Mouse (Mus musculus) kidney, postnatal 36 days (tissue): ENCODE data around the gene Hsd11b1.
A peak's percentile ranks its signal among the peaks of the same experiment; 100 is the strongest.

Experiments used
- DNase-seq, 2 experiments: peaks; one replicate each; pipeline ENCODE4 v3.0.0; 2021 to 2022; ENCODE audit warnings: mixed read lengths in 2 of 2

Hsd11b1 gene

DNA sequence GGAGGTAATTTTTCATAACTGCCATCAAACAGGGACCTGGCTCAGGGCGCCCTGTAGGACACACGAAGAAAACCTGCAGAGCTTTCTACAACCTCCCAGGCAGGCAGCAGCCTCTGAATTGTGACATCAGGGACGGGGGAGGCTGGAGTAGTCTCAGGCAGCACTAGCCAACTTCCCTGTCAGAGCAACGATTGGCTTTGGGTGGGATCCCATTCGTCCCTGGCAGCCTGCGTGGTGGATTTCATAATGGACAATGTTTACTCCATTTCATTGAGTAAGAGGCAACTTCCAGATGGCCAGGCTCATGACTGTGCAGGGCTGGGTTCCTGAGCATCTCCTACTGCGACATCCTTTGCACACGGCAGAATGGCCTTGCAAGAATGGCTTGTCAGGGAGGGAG, 21.6 kb downstream of the Hsd11b1 start:
- DNase-seq = peak; percentile 28 to 50

GRCm38 (mm10) chr1:193241436-193241835, 22.4 kb downstream of the Hsd11b1 start:
- DNase-seq = no peak

GRCm38 (mm10) chr1:193238426-193238825, 25.4 kb downstream of the Hsd11b1 start:
- DNase-seq = peak in 1 of 2 experiments; percentile 32

GRCm38 (mm10) chr1:193234930-193235329, 28.9 kb downstream of the Hsd11b1 start:
- DNase-seq = peak; percentile 28 to 65

DNA sequence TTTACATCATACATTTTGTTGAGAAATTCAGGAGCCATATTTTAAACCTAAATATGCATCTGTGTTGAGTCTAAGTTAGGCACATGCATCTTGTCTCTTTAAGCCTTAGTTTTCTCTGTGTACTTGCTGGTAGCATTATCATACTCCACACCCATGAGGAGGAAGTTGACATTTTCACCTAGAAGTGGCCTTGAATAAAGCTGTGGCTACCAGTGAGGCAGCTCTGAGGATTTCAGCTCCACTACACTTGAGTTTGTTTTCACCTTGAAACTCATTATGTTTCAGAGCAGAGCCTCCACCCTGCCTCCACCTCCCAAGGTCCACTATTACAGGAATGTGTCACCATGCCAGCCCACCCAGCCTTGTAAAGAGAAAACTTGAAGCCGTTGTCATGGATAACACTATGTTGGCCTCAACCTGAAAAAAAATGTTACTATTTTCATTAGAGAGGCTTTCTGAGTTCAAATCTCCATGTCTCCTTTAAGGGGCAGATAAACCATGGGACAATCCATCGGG, 29.7 kb downstream of the Hsd11b1 start:
- peak; percentile 37 to 43 for DNase-seq

DNA sequence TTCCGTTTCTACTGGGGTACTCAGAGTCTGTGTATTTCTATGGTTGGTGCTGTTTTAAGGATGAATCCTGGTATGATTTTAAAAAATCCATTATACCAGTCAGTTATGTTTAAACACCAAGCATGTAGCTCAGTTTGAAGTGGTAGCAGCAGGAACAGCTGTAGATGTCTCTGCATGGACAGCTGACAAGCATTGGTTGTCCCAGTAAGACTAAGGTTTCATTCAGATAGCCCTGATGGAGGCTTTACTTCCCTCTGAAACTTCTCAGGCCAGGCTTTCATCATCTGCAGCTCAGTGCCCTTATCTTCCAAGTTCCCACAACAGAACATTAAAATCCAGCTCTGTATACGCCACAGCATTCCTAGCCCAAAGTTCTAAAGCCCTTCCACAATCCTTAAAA, 31.1 kb downstream of the Hsd11b1 start:
- DNase-seq = no peak

DNA sequence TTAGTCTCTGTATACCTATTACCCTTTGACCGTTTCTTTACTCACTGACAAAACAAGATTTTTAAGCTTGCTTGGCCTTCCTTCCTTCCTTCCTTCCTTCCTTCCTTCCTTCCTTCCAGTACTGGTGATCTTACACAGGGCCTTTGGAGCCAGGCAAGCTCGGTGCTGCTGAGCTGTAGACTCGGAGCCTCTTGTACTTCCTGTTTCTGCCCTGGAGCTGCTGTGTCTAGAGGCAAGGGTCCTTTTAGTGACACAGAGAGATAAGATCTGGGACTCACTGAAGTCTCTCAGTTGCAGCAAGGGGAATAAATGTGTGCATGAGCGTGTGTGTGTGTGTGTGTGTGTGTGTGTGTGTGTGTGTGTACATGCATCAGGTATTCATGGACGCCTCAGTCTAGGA, 32.9 kb downstream of the Hsd11b1 start:
- no peak for DNase-seq

DNA sequence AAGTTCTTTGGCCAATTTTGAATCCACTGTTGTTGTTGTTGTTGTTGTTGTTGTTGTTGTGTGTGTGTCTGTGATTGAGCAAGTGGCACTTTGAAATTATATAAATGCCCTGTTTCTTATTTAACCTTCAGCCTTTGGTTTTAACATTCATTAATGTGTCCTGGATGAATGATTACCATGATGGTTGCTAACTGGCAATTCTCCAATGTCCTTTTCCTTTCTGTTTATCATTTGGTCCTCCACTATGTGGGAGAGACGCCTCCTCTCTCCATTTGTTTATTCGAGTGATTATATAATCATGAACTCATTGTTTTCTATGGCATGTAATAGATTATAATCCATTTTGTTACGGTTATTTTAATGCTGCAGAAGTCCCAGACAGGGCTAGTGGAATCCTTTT, 33.3 kb downstream of the Hsd11b1 start:
- peak in 1 of 2 experiments; percentile 83 for DNase-seq

DNA sequence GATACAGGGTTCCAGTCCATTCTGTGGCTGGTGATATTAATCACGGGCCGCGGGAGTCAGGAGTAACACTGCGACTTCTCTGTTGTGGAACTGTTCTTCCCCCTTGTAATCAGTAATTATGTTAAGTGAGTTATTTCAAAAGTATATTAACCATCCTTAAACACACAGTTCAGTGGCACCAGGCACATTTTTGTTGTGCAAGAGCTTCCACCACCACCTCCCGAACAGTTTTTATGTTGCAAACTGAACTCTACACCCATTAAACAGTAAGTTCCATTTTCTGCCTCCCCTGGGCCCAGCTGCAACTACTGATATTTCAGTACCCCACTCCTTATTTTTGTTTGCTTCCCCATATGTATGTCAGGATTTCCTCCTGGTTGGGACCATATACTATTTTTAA, 34.3 kb downstream of the Hsd11b1 start:
- DNase-seq = no peak

DNA sequence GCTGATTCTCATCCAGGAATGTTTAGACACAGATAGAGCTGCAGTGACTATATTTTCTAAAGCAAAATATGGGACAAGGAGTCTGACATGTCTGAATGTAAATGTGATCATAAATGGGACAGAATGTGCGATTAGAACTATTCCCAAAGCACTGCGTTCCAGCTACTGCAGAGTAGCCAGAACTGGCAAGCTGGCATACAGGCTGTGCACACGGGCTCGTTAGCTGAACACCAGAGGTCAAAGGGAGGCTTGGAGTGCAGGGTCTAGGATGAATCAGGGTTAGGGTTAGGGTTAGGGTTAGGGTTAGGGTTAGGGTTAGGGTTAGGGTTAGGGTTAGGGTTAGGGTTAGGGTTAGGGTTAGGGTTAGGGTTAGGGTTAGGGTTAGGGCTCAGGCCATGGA, 36.3 kb downstream of the Hsd11b1 start:
- DNase-seq = no peak

- DNase-seq = no peak
Observed at GRCm38 (mm10) chr1:193226724-193227522, 37.0 kb downstream of the Hsd11b1 start.

DNA sequence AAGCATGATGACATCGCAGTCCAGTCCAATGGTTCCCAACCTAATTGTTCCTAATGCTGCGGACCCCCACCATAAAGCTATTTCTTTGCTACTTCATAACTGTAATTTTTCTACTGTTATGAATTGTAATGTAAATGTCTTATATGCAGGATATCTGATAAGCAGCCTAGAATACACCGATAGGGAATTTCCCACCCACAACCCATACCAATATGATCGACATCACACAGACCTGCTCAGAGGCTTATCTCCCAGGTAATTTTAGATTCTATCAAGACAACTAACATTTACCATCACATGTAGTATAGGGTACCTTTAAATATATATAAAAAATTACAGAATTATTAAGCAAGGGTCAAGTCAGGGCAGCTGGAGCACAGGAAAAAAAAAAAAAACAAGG, 37.8 kb downstream of the Hsd11b1 start:
- no peak for DNase-seq

- no peak for DNase-seq
Observed at GRCm38 (mm10) chr1:193225531-193225930, 38.3 kb downstream of the Hsd11b1 start.

- no peak for DNase-seq
Observed at GRCm38 (mm10) chr1:193220408-193220807, 43.5 kb downstream of the Hsd11b1 start.

DNA sequence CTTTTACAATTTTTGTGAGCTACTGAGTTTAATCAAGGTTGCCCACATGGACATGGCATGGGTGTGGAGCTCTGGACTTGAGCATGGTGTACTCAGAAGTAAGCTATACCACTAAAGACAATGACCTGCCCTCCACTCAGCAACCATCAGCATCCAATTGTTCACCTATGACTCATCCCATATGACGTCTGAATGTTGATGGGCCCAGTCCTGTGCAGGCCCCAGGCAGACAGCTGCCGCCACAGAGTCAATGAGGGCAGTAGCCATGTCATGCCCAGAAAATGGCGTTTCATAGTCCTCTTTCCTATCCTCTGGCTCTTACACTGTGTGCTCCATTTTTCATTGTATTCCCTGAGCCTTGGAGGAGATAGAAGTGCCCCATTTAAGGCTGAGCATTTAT, 47.9 kb downstream of the Hsd11b1 start:
- DNase-seq = no peak

GRCm38 (mm10) chr1:193214053-193214452, 49.8 kb downstream of the Hsd11b1 start:
- DNase-seq = no peak

- no peak for DNase-seq
Observed at GRCm38 (mm10) chr1:193211371-193211770, 52.5 kb downstream of the Hsd11b1 start.

DNA sequence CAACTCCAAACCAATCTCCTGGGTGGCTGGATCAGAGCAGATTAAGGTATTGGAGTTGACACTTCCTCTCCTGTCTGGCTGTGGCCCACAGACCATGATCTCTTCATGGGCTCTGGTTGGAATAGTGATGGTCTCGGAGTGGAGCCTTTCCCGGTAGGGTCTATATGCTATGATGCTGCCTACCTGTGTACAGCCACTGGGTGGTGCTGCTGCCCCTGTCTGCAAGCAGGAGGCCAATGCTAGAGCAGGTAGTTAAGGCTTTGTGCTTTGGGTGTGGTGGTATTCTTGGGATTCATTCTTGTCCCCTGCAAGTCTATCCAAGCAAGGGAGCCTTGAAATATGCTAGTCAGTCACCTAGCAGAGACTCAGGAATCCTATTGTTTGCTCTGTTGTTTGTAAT, 55.7 kb downstream of the Hsd11b1 start:
- DNase-seq = peak; percentile 74 to 88

DNA sequence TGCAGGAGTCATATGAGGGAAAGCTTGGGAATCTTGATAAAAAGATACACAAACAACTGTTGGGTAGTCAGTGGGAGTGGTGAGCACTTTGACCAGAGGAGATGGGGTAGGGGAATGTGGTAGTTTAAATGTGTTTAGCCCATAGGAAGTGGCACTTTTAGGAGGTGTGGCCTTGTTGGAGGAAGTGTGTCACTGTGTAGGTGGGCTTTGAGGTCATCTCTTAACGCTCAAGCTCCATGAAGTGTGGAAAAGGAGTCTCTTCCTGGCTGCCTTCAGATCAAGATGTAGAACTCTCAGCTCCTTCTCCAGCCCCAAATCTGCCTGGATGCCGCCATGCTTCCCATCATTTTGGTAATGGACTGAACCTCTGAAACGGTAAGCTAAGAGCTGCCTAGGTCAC, 56.4 kb downstream of the Hsd11b1 start, which contains the start of gene Lamb3:
TSS of gene Lamb3 (plus strand) at position 197 of the 400 bp plus-strand sequence.
- no peak for DNase-seq

- DNase-seq = peak in 1 of 2 experiments; percentile 11
Observed at GRCm38 (mm10) chr1:193205431-193205830, 58.4 kb downstream of the Hsd11b1 start.

- DNase-seq = no peak
Observed at GRCm38 (mm10) chr1:193203821-193204220, 60.1 kb downstream of the Hsd11b1 start.

GRCm38 (mm10) chr1:193201383-193201778, 62.5 kb downstream of the Hsd11b1 start, which contains the start of gene Traf3ip3:
Traf3ip3 (minus strand) TSS chr1:193201703.
- DNase-seq = peak in 1 of 2 experiments; percentile 23

DNA sequence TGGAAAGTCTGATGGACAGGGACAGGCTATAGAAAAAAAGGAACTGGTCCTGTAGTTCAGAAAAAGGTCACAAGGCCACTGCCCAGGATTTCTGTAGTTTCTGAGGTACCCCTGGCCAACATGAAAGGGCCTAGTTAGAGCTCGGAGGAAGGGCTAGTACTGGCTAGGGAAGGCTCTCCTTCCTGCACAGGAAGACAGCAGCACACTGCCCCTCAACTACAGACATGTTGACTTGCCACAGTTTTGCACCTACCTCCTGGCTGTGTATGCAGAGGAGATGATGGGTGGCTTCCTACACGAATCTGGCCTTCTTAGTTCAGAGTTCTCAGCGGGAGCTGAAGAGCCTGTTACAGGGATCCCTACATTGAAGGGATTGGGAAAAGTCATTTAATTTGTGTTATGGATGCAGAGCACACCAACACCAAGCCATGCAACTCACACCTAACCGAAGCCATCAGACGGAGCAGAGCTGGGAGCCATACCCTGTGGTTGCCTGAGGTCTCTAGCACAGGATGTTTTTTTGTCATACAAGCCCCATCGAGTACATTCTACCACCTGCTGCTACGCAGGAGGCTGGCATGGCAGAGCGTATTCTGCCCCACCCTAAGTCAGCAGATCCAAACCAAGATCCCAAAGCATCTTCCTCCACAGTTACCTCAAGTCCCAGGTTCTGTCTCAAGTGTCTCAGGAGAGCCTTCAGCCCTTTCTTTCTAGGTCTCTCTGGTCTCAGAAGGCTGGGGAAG, 63.1 kb downstream of the Hsd11b1 start:
- DNase-seq = no peak

DNA sequence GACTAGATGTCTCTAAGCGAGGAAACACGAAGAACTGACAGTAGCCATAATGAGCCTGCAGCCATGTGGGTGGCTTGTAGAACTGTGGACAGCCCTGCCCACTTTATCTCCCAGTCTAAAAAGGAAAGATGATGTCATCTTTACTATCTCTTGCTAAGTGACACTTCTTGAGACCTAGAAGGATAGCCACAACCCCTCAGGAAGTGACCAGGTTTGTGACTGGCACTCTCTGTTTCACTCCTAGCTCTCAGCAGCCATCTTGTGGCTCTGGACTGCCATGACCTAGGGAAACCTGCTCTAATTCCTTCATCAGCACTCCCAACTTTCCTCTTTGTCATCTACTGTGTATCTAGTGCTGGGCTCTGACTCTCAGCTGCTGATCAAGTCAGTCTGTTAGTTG, 65.6 kb downstream of the Hsd11b1 start:
- DNase-seq = peak in 1 of 2 experiments; percentile 21
